Mouse (Mus musculus) embryonic fibroblast, embryonic 13.5 days (primary cell): ENCODE measurements around the gene Susd2.

Source experiments
- CTCF ChIP-seq: IDR thresholded peaks from 2 replicates; pipeline ENCODE4 v1.5.1; 2011; ENCODE audit warnings: mild to moderate bottlenecking, control low read depth, low read length, moderate library complexity, borderline replicate concordance; ENCODE audit not compliant: insufficient read depth
- POLR2A ChIP-seq: IDR thresholded peaks from 2 replicates; pipeline ENCODE4 v1.6.1; 2011; ENCODE audit warnings: low read depth, mild to moderate bottlenecking, control low read depth, low read length, moderate library complexity

DNA sequence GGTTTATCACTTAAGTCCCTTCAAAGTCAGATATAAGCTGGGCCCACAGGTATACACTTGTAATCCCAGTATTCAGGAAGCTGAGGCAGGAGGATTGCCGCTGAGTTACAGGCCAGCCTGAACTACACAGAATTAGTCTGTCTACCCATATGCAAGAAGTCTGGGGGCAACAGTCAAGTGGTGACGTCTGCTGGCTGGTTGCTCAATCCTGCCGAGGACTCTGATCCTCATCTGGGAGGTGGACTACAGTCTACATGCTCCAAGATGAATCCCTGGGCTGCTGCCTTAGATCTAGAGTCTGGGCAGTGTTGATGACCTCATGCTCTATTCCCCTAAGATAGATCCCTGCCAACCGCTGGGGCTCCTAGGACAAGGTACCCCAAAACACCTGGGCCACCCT is 10.2 kb upstream of the Susd2 start:
- no peak for TF ChIP-seq CTCF
- TF ChIP-seq POLR2A = no peak
